Mouse (Mus musculus) cortical plate, adult 2 months (tissue): ENCODE data around the gene Cdc42bpa.

Source experiments
- CTCF ChIP-seq: fragments of 200-500 bp; IDR thresholded peaks from 2 replicates; pipeline ENCODE4 v1.5.1; 2011; ENCODE audit warnings: mild to moderate bottlenecking, control low read depth, low read length; ENCODE audit not compliant: insufficient read depth; ENCODE audit errors: extremely low read depth
- POLR2A ChIP-seq: fragments of 200-500 bp; IDR thresholded peaks from 2 replicates; pipeline ENCODE4 v1.6.1; 2011; ENCODE audit warnings: mild to moderate bottlenecking, low read length, control low read depth; ENCODE audit not compliant: insufficient read depth; ENCODE audit errors: extremely low read depth

DNA sequence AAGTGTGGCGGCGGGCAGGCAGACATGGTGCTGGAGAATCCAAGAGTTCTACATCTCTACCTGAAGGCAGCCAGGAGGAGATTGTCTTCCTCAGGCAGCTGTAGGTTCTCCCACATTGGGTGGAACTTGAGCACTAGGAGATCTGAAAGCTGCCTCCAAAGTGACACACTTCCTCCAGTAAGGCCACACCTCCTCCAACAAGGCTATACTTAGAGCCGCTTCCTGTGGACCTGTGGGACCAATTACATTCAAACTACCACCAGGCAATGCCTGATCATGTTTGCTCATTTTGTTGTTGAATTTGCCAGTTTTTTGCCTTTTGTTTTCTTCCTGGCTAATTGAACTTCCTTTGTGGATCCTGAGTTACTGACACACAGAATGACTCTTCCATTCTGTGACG is 187.8 kb downstream of the Cdc42bpa start:
- TF ChIP-seq POLR2A: no peak
- no peak for TF ChIP-seq CTCF
